Mouse (Mus musculus): ENCODE data around the gene C2cd4d. TPM values are rescaled to one million over a fixed set of nuclear protein-coding genes. Genes with fewer than 3 reads are reported as not detected.
A peak's percentile ranks its signal among the peaks of the same experiment; 100 is the strongest.

Gene C2cd4d
- polyA plus RNA-seq, 1 experiment from 2014 or later = 1.0 TPM

GRCm38 (mm10) chr3:94393049-94393448 is 30.8 kb downstream of the C2cd4d start:
- no peak for DNase-seq (ENCODE audit: low spot score)
- no peak for ATAC-seq (ENCODE audit: insufficient number of reproducible peaks, low FRiP score, low TSS enrichment, low read depth)
- WGBS = 66% methylated on average over 4 of the region's 4 CpGs

DNA sequence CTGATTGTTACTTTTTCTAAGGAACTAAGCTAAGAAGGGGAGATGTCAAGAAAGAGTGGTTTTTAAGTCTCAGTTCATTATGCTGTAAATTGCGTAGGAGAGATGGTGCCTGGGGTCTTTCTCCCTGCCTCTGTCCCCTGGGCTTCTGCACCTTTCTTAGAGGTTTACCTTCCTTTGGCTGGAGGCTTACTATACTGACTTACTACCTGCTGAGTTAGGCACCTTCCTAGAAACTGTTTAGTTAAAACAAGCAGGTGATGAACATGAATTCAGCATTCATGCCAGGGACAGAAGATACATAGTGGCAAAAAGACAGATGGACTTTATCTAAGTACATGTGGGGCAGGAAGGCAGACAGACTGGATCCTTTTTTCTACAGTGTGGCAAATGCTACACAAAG is 34.1 kb downstream of the C2cd4d start:
- 81% methylated on average over 1 of the region's 1 CpGs for WGBS
- Histone ChIP-seq H3K9ac (ENCODE audit: low read length) (no peak overlapping the region), H3K27ac (replicated peaks; ENCODE audit: low read depth, low read length) (no peak overlapping the region), H3K4me2 (ENCODE audit: low read depth, severe bottlenecking) (no peak overlapping the region), H3K9me3 (ENCODE audit: control insufficient read depth, low read length) (no peaks in the 10 kb centered on the region), H3K27me3 (ENCODE audit: control insufficient read depth, insufficient read depth, low read length) (peaks cover 30% of the 10 kb centered on the region), H3K4me3 (ENCODE audit: low read depth, low read length) (no peak overlapping the region), H3K36me3 (ENCODE audit: control insufficient read depth, insufficient read depth, low read length) (no peaks in the 10 kb centered on the region), H3K4me1 (ENCODE audit: control insufficient read depth, insufficient read depth, low read length) (peaks cover 2% of the 10 kb centered on the region; the same call in 1 of the 2 replicates)
- DNase-seq (ENCODE audit: low spot score) (no peak), ATAC-seq (ENCODE audit: insufficient number of reproducible peaks, low FRiP score, low TSS enrichment, low read depth) (no peak)

More at GRCm38 (mm10) chr3:94393049-94393448, 30.8 kb downstream of the C2cd4d start:
- Histone ChIP-seq H3K9ac (ENCODE audit: low read length) (no peak overlapping the region), H3K27me3 (ENCODE audit: control insufficient read depth, insufficient read depth, low read length) (peaks cover 6% of the 10 kb centered on the region; the same call in 1 of the 2 replicates), H3K36me3 (ENCODE audit: control insufficient read depth, insufficient read depth, low read length) (no peaks in the 10 kb centered on the region), H3K4me3 (ENCODE audit: low read depth, low read length) (no peak overlapping the region), H3K4me2 (ENCODE audit: low read depth, severe bottlenecking) (no peak overlapping the region), H3K9me3 (ENCODE audit: control insufficient read depth, low read length) (no peaks in the 10 kb centered on the region), H3K4me1 (ENCODE audit: control insufficient read depth, insufficient read depth, low read length) (no peaks in the 10 kb centered on the region), H3K27ac (replicated peaks; ENCODE audit: low read depth, low read length) (no peak overlapping the region)

GRCm38 (mm10) chr3:94396851-94397250 is 34.6 kb downstream of the C2cd4d start:
- no peaks in the 10 kb centered on the region for H3K36me3 ChIP-seq (ENCODE audit: control insufficient read depth, insufficient read depth, low read length)
- no peak overlapping the region for H3K4me2 ChIP-seq (ENCODE audit: low read depth, severe bottlenecking)
- peaks cover 30% of the 10 kb centered on the region for H3K27me3 ChIP-seq (ENCODE audit: control insufficient read depth, insufficient read depth, low read length)
- WGBS = 75% methylated on average over 4 of the region's 4 CpGs
- no peak for ATAC-seq (ENCODE audit: insufficient number of reproducible peaks, low FRiP score, low TSS enrichment, low read depth)
- no peaks in the 10 kb centered on the region for H3K9me3 ChIP-seq (ENCODE audit: control insufficient read depth, low read length)
- peaks cover 2% of the 10 kb centered on the region; the same call in 1 of the 2 replicates for H3K4me1 ChIP-seq (ENCODE audit: control insufficient read depth, insufficient read depth, low read length)
- H3K27ac ChIP-seq (replicated peaks; ENCODE audit: low read depth, low read length) = no peak overlapping the region
- H3K4me3 ChIP-seq (ENCODE audit: low read depth, low read length) = no peak overlapping the region
- no peak for DNase-seq (ENCODE audit: low spot score)
- no peak overlapping the region for H3K9ac ChIP-seq (ENCODE audit: low read length)

- ATAC-seq (ENCODE audit: insufficient number of reproducible peaks, low FRiP score, low TSS enrichment, low read depth) (no peak), DNase-seq (ENCODE audit: low spot score) (no peak)
- Histone ChIP-seq H3K27me3 (ENCODE audit: control insufficient read depth, insufficient read depth, low read length) (peaks cover 32% of the 10 kb centered on the region), H3K4me2 (ENCODE audit: low read depth, severe bottlenecking) (peak within 1 kb of the TSS; percentile 39), H3K27ac (replicated peaks; ENCODE audit: low read depth, low read length) (no peak within 1 kb of the TSS), H3K4me1 (ENCODE audit: control insufficient read depth, insufficient read depth, low read length) (peaks cover 2% of the 10 kb centered on the region; the same call in 1 of the 2 replicates), H3K9me3 (ENCODE audit: control insufficient read depth, low read length) (no peaks in the 10 kb centered on the region), H3K36me3 (ENCODE audit: control insufficient read depth, insufficient read depth, low read length) (no peaks in the 10 kb centered on the region), H3K9ac (ENCODE audit: low read length) (peak within 1 kb of the TSS; percentile 30; the same call in 1 of the 2 replicates), H3K4me3 (ENCODE audit: low read depth, low read length) (peak within 1 kb of the TSS; percentile 15; the same call in 1 of the 2 replicates)
- WGBS = 74% methylated on average over 6 of the region's 6 CpGs
Observed at GRCm38 (mm10) chr3:94398217-94398616, 36.0 kb downstream of the C2cd4d start, which contains the start of gene Lingo4. Gene Lingo4, plus strand, starts transcription at chr3:94398517.

GRCm38 (mm10) chr3:94398943-94399481 is 36.8 kb downstream of the C2cd4d start:
- Histone ChIP-seq H3K4me2 (ENCODE audit: low read depth, severe bottlenecking) (peak overlapping the region; percentile 39), H3K4me1 (ENCODE audit: control insufficient read depth, insufficient read depth, low read length) (peaks cover 2% of the 10 kb centered on the region; the same call in 1 of the 2 replicates), H3K36me3 (ENCODE audit: control insufficient read depth, insufficient read depth, low read length) (no peaks in the 10 kb centered on the region), H3K27me3 (ENCODE audit: control insufficient read depth, insufficient read depth, low read length) (peaks cover 32% of the 10 kb centered on the region), H3K9me3 (ENCODE audit: control insufficient read depth, low read length) (no peaks in the 10 kb centered on the region), H3K27ac (replicated peaks; ENCODE audit: low read depth, low read length) (no peak overlapping the region), H3K9ac (ENCODE audit: low read length) (peak overlapping the region; percentile 30; the same call in 1 of the 2 replicates), H3K4me3 (ENCODE audit: low read depth, low read length) (peak overlapping the region; percentile 15; the same call in 1 of the 2 replicates)
- peak; percentile 47 for DNase-seq (ENCODE audit: low spot score)
- ATAC-seq (ENCODE audit: insufficient number of reproducible peaks, low FRiP score, low TSS enrichment, low read depth) = no peak
- 4% methylated on average over 20 of the region's 20 CpGs for WGBS

- no peak for DNase-seq (ENCODE audit: low spot score)
- H3K27me3 ChIP-seq (ENCODE audit: control insufficient read depth, insufficient read depth, low read length) = peaks cover 32% of the 10 kb centered on the region
- no peaks in the 10 kb centered on the region for H3K36me3 ChIP-seq (ENCODE audit: control insufficient read depth, insufficient read depth, low read length)
- H3K4me3 ChIP-seq (ENCODE audit: low read depth, low read length) = no peak overlapping the region
- WGBS = 51% methylated on average over 5 of the region's 5 CpGs
- no peak overlapping the region for H3K9ac ChIP-seq (ENCODE audit: low read length)
- H3K27ac ChIP-seq (replicated peaks; ENCODE audit: low read depth, low read length) = no peak overlapping the region
- peaks cover 2% of the 10 kb centered on the region; the same call in 1 of the 2 replicates for H3K4me1 ChIP-seq (ENCODE audit: control insufficient read depth, insufficient read depth, low read length)
- no peak for ATAC-seq (ENCODE audit: insufficient number of reproducible peaks, low FRiP score, low TSS enrichment, low read depth)
- no peak overlapping the region for H3K4me2 ChIP-seq (ENCODE audit: low read depth, severe bottlenecking)
- H3K9me3 ChIP-seq (ENCODE audit: control insufficient read depth, low read length) = no peaks in the 10 kb centered on the region
Observed at GRCm38 (mm10) chr3:94399663-94400310, 37.5 kb downstream of the C2cd4d start.

DNA sequence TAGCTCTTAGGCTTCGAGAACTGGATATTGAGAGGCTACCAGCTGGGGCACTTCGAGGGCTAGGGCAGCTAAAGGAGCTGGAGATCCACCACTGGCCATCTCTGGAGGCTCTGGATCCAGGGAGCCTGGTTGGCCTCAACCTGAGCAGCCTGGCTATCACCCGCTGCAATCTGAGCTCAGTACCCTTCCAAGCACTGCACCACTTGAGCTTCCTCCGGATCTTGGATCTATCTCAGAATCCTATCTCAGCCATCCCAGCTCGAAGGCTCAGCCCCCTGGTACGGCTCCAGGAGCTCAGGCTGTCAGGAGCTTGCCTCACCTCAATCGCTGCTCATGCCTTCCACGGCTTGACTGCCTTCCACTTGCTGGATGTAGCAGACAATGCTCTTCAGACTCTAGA is 40.2 kb downstream of the C2cd4d start:
- Histone ChIP-seq H3K4me2 (ENCODE audit: low read depth, severe bottlenecking) (no peak overlapping the region), H3K27ac (replicated peaks; ENCODE audit: low read depth, low read length) (no peak overlapping the region), H3K9me3 (ENCODE audit: control insufficient read depth, low read length) (no peaks in the 10 kb centered on the region), H3K27me3 (ENCODE audit: control insufficient read depth, insufficient read depth, low read length) (peaks cover 30% of the 10 kb centered on the region), H3K4me3 (ENCODE audit: low read depth, low read length) (no peak overlapping the region), H3K36me3 (ENCODE audit: control insufficient read depth, insufficient read depth, low read length) (no peaks in the 10 kb centered on the region), H3K4me1 (ENCODE audit: control insufficient read depth, insufficient read depth, low read length) (peaks cover 2% of the 10 kb centered on the region; the same call in 1 of the 2 replicates), H3K9ac (ENCODE audit: low read length) (no peak overlapping the region)
- WGBS = 63% methylated on average over 8 of the region's 8 CpGs
- no peak for ATAC-seq (ENCODE audit: insufficient number of reproducible peaks, low FRiP score, low TSS enrichment, low read depth)
- DNase-seq (ENCODE audit: low spot score) = no peak

DNA sequence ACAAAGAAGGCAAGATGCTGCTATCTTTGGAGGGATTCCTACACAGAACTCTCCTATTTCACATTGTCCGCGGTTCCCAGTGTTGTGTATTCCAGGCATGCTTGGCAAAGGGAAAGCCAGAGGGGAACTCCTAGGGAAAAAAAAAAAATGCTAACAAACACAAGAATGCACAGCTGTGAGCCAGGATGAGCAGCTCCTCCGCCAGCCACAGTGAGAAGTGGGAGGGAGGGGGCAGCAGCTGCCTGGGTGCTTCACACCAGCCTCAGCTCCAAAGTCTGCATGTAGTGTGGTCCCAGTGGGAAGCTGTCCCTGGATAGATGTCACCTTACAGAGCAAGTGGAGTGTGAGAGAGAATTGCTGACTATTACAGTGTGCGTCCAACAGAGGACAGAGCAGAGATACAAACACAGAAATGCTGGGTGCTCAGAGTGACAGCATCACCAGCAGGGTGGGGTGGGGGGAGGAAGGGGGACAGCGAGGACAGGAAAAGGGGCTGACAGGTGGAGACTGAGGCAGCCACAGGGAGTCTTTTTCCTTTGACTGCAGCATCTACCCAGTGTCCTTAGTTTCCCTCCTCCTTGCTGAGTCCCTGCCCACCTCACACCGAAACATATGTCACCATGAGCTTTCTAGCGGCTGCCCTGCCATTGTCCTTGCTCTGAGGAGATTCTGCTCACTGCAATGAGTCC is 42.3 kb downstream of the C2cd4d start:
- Histone ChIP-seq H3K4me3 (ENCODE audit: low read depth, low read length) (no peak overlapping the region), H3K27me3 (ENCODE audit: control insufficient read depth, insufficient read depth, low read length) (peaks cover 15% of the 10 kb centered on the region)

More for the DNA sequence above, 42.3 kb downstream of the C2cd4d start:
- Histone ChIP-seq H3K4me1 (ENCODE audit: control insufficient read depth, insufficient read depth, low read length) (no peaks in the 10 kb centered on the region), H3K9ac (ENCODE audit: low read length) (no peak overlapping the region), H3K27ac (replicated peaks; ENCODE audit: low read depth, low read length) (no peak overlapping the region), H3K36me3 (ENCODE audit: control insufficient read depth, insufficient read depth, low read length) (no peaks in the 10 kb centered on the region), H3K9me3 (ENCODE audit: control insufficient read depth, low read length) (no peaks in the 10 kb centered on the region), H3K4me2 (ENCODE audit: low read depth, severe bottlenecking) (no peak overlapping the region)
- 28% methylated on average over 7 of the region's 7 CpGs for WGBS
- no peak for ATAC-seq (ENCODE audit: insufficient number of reproducible peaks, low FRiP score, low TSS enrichment, low read depth)
- DNase-seq (ENCODE audit: low spot score) = no peak

Measured in limb, embryonic 11.5 days (tissue).